Mouse (Mus musculus) heart, adult 2 months (tissue): ENCODE results near the gene Macrod1. TPM values are rescaled to one million over a fixed set of nuclear protein-coding genes. Genes with fewer than 3 reads are reported as not detected.
A peak's percentile ranks its signal among the peaks of the same experiment; 100 is the strongest.

ENCODE experiments used
- DNase-seq, 2 experiments: peaks; one replicate each; pipeline ENCODE4 v3.0.0; 2021
- H3K27ac ChIP-seq: fragments of 200-600 bp; 2 replicates; pipeline ENCODE4 v1.8.1; 2022
- H3K27me3 ChIP-seq: fragments of 200-500 bp; 2 replicates; pipeline ENCODE4 v1.6.1; 2012; ENCODE audit warnings: mild to moderate bottlenecking, low read length, inconsistent platforms, mixed read lengths; ENCODE audit not compliant: control insufficient read depth, insufficient read depth
- H3K36me3 ChIP-seq: fragments of 200-500 bp; 2 replicates; pipeline ENCODE4 v1.6.1; 2012; ENCODE audit warnings: low read length, inconsistent platforms; ENCODE audit not compliant: control insufficient read depth, insufficient read depth
- H3K4me1 ChIP-seq: fragments of 200-500 bp; 2 replicates; pipeline ENCODE4 v1.6.1; 2011; ENCODE audit warnings: low read length; ENCODE audit not compliant: control insufficient read depth, insufficient read depth
- H3K4me3 ChIP-seq: fragments of 200-600 bp; 2 replicates; pipeline ENCODE4 v1.8.1; 2022
- H3K79me2 ChIP-seq: fragments of 200-500 bp; replicated peaks from 2 replicates; pipeline ENCODE4 v1.6.1; 2012; ENCODE audit warnings: mild to moderate bottlenecking, inconsistent platforms, low read length, moderate library complexity, mixed read lengths; ENCODE audit not compliant: control insufficient read depth, insufficient read depth
- H3K9ac ChIP-seq: fragments of 200-500 bp; 2 replicates; pipeline ENCODE4 v1.6.1; 2012; ENCODE audit warnings: low read depth, mild to moderate bottlenecking, control low read depth, inconsistent platforms, low read length, mixed read lengths
- CTCF ChIP-seq: fragments of 200-600 bp; IDR thresholded peaks from 2 replicates; pipeline ENCODE4 v1.8.1; 2022; ENCODE audit warnings: antibody characterized with exemption, mild to moderate bottlenecking, moderate library complexity
- EP300 ChIP-seq: fragments of 200-500 bp; IDR thresholded peaks from 2 replicates; pipeline ENCODE4 v1.6.1; 2011; ENCODE audit warnings: low read depth, low read length, control low read depth; ENCODE audit not compliant: insufficient read depth
- POLR2A ChIP-seq: fragments of 200-500 bp; IDR thresholded peaks from 2 replicates; pipeline ENCODE4 v1.6.1; 2011; ENCODE audit warnings: mild to moderate bottlenecking, low read depth, low read length, control low read depth; ENCODE audit not compliant: insufficient read depth
- WGBS: fragments of 180-500 bp; shearing (Covaris S2); methylation state at CpG from one replicate; pipeline ENCODE4 v1.1.7; 2018; 5-methylcytosine and 5-hydroxymethylcytosine counted together
- intact Hi-C: fragments of 180-260 bp; cut with DNase I; formaldehyde crosslinking; loops from one replicate; pipeline ENCODE4 v1.15.1; 2025
- polyA plus RNA-seq: library from polyadenylated mRNA; depleted of rRNA; stranded (reverse); fragments of >200 nt; gene quantifications from 2 replicates; pipeline ENCODE4 v1.2.3, GENCODE M21; 2012
- total RNA-seq, 2 experiments: library from RNA; stranded (reverse); gene quantifications; 2 replicates each; pipeline ENCODE4 v1.2.3; 2021

Macrod1 gene
- total and polyA plus RNA-seq, 3 experiments = 262 to 309 (median 278) TPM

DNA sequence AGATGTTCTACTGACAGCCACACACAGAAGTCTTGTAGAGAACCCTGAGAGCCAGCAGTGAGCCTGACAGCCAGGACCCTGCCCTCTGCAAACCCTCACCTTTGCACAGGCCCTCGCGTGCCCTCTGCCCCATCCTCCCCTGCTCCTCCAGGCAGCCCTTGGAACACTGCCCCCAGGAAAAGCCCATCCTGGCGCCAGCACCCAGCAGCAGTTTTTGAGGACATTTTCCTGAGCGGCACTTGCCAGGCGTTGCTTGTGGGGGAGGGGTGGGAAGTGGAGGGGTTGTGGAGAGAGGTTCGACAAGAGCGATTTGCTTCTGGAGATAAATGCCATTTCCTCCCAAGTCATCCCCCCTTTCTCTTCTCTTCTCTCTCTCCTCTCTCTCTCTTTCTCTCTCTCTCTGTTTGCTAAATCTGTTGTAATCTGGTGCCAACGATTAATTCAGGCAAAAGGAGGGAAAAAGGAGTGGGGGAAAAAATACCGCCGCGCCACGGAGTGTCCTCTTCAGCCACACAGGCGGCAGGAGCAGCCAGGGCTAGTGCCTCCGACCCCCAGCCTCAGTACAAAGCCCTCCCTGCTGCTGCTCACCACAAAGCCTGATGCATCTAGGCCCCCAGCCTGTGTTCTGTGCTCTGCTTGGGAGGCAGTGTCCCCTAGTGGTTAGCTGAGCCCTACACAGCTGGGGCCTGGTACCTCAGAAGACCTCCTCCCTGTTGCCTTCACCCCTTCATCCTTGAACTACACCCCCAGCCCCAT lies 103.7 kb downstream of the Macrod1 start:
- Histone ChIP-seq H3K9ac (no peak overlapping the region), H3K36me3 (no peaks in the 10 kb centered on the region), H3K79me2 (no peaks in the 10 kb centered on the region), H3K4me3 (no peak overlapping the region), H3K27me3 (peaks cover 2% of the 10 kb centered on the region; the same call in 1 of the 2 replicates), H3K4me1 (no peaks in the 10 kb centered on the region), H3K27ac (no peak overlapping the region)
- TF ChIP-seq CTCF = peak; percentile 67
- no peak for TF ChIP-seq EP300
- 26% methylated on average over 14 of the region's 14 CpGs for WGBS
- intact Hi-C loops = no loop called here
- no peak for DNase-seq

DNA sequence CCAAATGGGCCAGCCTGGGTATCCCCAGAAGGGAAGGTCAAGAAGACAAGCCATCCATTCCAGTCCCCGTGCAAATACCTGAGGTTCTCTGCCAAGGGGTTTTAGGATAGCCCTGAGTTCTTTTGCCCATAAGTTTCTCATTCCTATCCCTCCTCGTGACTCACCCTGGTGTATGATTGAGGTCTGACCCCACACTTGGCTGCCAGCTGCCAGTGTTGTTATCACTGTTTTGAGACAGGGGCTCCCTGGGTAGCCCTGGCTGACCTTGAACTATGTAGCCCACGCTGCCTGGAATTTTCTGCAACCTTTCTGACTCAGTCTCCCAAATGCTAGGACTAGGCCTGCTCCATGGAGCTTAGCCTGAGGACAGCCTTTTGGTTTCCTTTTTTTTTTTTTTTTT lies 104.5 kb downstream of the Macrod1 start:
- Histone ChIP-seq H3K27me3 (peaks cover 3% of the 10 kb centered on the region), H3K36me3 (no peaks in the 10 kb centered on the region), H3K9ac (no peak overlapping the region), H3K79me2 (no peaks in the 10 kb centered on the region), H3K4me1 (no peaks in the 10 kb centered on the region), H3K27ac (no peak overlapping the region), H3K4me3 (no peak overlapping the region)
- no peak for DNase-seq
- intact Hi-C loops = no loop called here
- 75% methylated on average over 3 of the region's 3 CpGs for WGBS
- TF ChIP-seq POLR2A (no peak), CTCF (no peak), EP300 (no peak)

DNA sequence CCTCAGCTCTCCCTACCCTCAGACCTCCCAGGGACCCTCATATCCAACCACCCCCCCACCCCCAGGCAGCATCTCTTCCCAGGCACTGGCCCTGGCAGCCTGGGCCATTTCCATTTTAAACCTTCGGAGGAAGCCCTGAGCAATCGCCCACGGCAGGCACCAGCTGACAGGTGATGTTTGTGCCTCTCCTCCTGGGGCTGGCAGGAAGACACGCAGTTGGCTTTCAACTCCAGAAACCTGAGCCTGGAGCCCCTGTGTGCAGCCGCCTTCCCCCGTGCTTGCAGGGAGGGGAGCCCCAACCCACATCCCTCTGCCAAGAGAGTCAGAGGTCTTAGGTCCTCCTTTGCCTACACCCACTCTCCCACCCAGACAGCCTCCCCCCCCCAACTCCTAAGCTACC lies 107.6 kb downstream of the Macrod1 start:
- intact Hi-C loops = no loop called here
- no peak overlapping the region for H3K9ac ChIP-seq
- TF ChIP-seq POLR2A (no peak), CTCF (no peak), EP300 (no peak)
- no peak overlapping the region for H3K27ac ChIP-seq
- H3K4me1 ChIP-seq = no peaks in the 10 kb centered on the region
- no peak overlapping the region for H3K4me3 ChIP-seq
- H3K27me3 ChIP-seq = peaks cover 6% of the 10 kb centered on the region
- 20% methylated on average over 6 of the region's 6 CpGs for WGBS
- H3K79me2 ChIP-seq = no peaks in the 10 kb centered on the region
- no peak for DNase-seq
- H3K36me3 ChIP-seq = no peaks in the 10 kb centered on the region

DNA sequence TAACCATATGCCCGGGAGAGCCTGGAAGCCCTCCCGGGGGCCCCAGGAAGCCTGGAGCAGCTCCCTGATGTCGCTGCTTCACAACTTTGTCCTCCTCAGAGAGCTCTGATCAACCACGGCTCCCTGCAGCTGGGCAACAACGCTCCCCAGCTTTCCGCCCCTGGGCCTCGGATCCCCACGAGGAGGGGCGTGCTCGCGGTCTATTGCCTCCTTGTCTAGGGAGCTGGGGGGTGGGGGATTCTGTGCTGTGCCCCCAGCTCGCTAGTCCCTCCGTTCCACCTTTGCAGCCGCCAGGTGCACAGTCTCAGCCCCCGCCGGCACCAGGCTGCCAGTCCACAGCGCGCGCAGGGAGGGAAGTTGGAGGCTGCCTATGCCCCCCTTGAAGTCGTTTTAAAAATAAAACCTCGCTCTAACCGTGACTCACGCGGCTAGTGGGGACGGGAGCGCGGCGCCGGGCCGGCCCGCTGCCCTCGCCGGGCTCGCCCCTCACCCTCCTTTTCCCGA lies 108.3 kb downstream of the Macrod1 start:
- intact Hi-C loops = no loop called here
- Histone ChIP-seq H3K27ac (no peak overlapping the region), H3K4me1 (no peaks in the 10 kb centered on the region), H3K4me3 (peak overlapping the region; percentile 51), H3K79me2 (no peaks in the 10 kb centered on the region), H3K27me3 (peaks cover 6% of the 10 kb centered on the region), H3K9ac (peak overlapping the region; percentile 67), H3K36me3 (no peaks in the 10 kb centered on the region)
- DNase-seq = no peak
- TF ChIP-seq EP300 (no peak), POLR2A (no peak), CTCF (no peak)
- 3% methylated on average over 35 of the region's 35 CpGs for WGBS

DNA sequence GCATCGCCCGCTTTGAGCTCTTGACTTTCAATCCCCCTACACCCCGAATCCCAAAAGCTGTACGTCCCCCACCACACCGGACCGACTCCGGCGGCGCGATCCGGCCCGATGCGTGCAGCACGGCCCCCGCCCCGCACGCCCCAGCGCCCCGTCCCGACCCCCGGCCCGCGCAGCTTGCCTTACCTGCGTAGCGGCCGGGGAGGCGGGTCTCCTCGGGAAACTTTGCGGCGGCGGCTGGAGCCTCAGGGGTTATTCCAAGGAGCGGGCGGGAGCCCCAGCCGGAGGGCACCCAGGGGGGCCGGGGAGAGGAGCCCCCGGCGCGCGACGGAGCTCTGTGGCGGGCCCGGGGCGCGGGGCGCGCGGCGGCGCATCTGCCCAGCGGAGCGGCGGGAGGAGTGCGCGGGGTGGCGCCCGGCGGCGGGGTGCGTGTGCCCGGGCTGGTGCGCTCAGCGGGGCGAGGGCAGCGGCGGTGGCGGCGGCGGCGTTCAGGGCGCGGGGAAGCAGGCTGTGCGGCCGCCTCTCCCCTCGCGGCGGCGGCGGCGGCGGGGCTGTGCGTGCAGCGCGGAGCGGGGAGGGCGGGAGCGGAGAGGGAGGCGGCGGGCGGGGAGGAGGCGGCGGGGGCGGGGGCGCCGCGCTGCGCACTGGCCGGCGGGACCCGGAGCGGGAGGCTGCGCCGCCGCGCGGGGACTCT lies 109.0 kb downstream of the Macrod1 start:
- H3K4me3 ChIP-seq = peak overlapping the region; percentile 51
- TF ChIP-seq EP300 = no peak
- no peaks in the 10 kb centered on the region for H3K36me3 ChIP-seq
- H3K4me1 ChIP-seq = no peaks in the 10 kb centered on the region
- intact Hi-C loops = no loop called here
- 1% methylated on average over 91 of the region's 105 CpGs for WGBS
- H3K79me2 ChIP-seq = no peaks in the 10 kb centered on the region
- peak in 1 of 2 experiments; percentile 32 for DNase-seq
- H3K27me3 ChIP-seq = peaks cover 6% of the 10 kb centered on the region
- peak overlapping the region; percentile 72 for H3K9ac ChIP-seq
- no peak overlapping the region for H3K27ac ChIP-seq

DNA sequence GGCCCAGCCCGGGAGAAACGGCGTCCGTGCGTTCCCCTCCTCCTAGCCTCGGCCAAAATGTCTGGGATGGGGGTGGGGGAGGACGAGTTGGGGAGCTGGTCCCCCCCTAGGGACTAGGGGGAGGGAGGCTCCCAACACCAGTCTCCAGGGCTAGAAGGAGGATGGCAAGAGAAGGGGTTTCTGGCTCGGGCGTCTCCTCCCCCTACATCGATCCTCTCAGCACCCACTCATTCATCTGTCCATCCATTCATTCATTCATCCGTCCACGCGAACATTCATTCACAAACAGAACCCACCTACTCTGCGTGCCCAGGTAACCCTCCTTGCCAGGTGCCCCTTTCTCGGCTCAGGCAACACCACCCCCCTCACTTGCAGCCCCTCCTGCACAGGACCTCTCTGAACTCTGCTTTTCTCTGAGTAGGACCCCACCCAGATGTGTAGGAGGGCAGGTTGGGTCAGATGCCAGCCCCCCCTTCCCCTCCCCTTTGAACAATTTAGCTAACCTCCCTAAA lies 109.6 kb downstream of the Macrod1 start:
- Histone ChIP-seq H3K36me3 (no peaks in the 10 kb centered on the region), H3K4me1 (no peaks in the 10 kb centered on the region), H3K79me2 (no peaks in the 10 kb centered on the region), H3K9ac (peak overlapping the region; percentile 72; the same call in 1 of the 2 replicates), H3K27ac (no peak overlapping the region), H3K27me3 (peaks cover 6% of the 10 kb centered on the region), H3K4me3 (no peak overlapping the region)
- 14% methylated on average over 15 of the region's 15 CpGs for WGBS
- intact Hi-C loops = no loop called here
- no peak for DNase-seq
- TF ChIP-seq EP300 = no peak
- no peak for TF ChIP-seq CTCF
- TF ChIP-seq POLR2A = no peak
